Mouse (Mus musculus) liver, embryonic 14.5 days (tissue): ENCODE measurements around the gene Meox2.

Experiments
- CTCF ChIP-seq: IDR thresholded peaks from 2 replicates; pipeline ENCODE4 v1.5.1; 2016; ENCODE audit warnings: antibody characterized with exemption, low read depth, control low read depth
- EP300 ChIP-seq: IDR thresholded peaks from 2 replicates; pipeline ENCODE4 v1.6.1; 2016; ENCODE audit warnings: antibody characterized with exemption, low read depth

DNA sequence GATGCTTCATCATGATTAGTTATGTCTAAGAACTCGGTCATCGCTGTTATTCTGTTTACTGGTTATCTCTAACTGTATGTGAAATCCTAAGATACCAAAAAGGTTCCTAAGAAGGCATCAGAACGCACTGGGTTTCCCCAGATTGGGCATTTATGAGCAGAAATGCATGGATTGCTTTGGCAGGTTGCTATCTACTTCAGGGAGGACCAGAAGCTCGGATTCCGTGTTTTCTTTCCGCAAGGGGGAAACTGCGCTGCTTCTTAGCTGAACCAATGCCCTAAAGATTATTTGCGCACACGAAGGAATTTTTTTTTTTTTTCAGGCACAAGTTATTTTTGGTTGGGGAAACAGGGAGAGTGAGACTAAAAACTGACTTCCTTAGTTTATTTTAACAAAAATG, 2.6 kb downstream of the Meox2 start:
- TF ChIP-seq CTCF = no peak
- no peak for TF ChIP-seq EP300
